Mouse (Mus musculus) ES-E14 (cell line): Measurements from ENCODE around the gene Iqgap2.

Source experiments
- CHD2 ChIP-seq: IDR thresholded peaks from 2 replicates; pipeline ENCODE4 v1.6.1; 2014; ENCODE audit warnings: mild to moderate bottlenecking, low read depth, low read length, inconsistent platforms
- HCFC1 ChIP-seq: IDR thresholded peaks from 2 replicates; pipeline ENCODE4 v1.6.1; 2012; ENCODE audit warnings: low read length, inconsistent platforms, borderline replicate concordance; ENCODE audit not compliant: insufficient read depth
- MAFK ChIP-seq: IDR thresholded peaks from 2 replicates; pipeline ENCODE4 v1.6.1; 2014; ENCODE audit warnings: mild to moderate bottlenecking, low read depth, low read length, inconsistent platforms; ENCODE audit not compliant: insufficient read depth
- ZC3H11A ChIP-seq: IDR thresholded peaks from 2 replicates; pipeline ENCODE4 v1.6.1; 2012; ENCODE audit warnings: low read depth, mild to moderate bottlenecking, inconsistent platforms, low read length, borderline replicate concordance
- ZNF384 ChIP-seq: IDR thresholded peaks from 2 replicates; pipeline ENCODE4 v1.6.1; 2012; ENCODE audit warnings: low read depth, low read length, inconsistent platforms

DNA sequence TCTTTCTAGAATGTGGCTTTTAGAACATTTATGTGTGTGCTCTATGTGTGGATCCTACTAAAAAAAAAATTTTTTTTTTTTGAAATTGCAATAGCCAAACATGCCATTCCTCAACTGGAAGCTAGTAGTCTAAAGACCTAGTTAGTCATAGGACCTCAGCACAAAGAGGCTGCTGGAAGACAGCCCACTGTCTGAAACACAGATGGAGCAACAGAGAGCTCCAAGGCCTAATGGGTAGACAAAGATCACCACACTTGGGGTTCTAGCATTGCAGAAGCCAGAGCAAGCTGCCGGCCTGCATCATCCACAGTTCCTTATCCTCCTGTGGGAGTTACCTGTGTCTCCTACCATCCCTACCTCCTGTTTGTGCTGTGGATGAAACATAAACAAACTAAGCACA, 251.3 kb downstream of the Iqgap2 start:
- TF ChIP-seq MAFK (no peak), CHD2 (no peak), ZC3H11A (no peak), HCFC1 (no peak), ZNF384 (no peak)
